Mouse (Mus musculus): Measurements from ENCODE around the gene Klhl42. TPM values are rescaled to one million over a fixed set of nuclear protein-coding genes. Genes with fewer than 3 reads are reported as not detected.

Gene Klhl42
- polyA plus RNA-seq, 1 experiment: 4.6 TPM

- no peak for TF ChIP-seq FOSL1 (IDR thresholded peaks at IDR 0.05; ENCODE audit: insufficient read depth, low read length, poor library complexity, severe bottlenecking)
- no peak for TF ChIP-seq USF1 (IDR thresholded peaks at IDR 0.05; ENCODE audit: low read depth)
- no peak for TF ChIP-seq MAX (IDR thresholded peaks at IDR 0.05)
- no peak for TF ChIP-seq CTCF (IDR thresholded peaks at IDR 0.05; ENCODE audit: control insufficient read depth, insufficient read depth, insufficient read length)
- TF ChIP-seq MYOG (IDR thresholded peaks at IDR 0.05; ENCODE audit: control insufficient read depth, extremely low read depth, insufficient read length): no peak
- TF ChIP-seq CEBPB (IDR thresholded peaks at IDR 0.05; ENCODE audit: low read depth): no peak
- no peak for TF ChIP-seq MYOD1 (IDR thresholded peaks at IDR 0.05; ENCODE audit: control insufficient read depth, insufficient read length, low read depth)
- Histone ChIP-seq H3K4me3 (ENCODE audit: insufficient read depth, poor library complexity, severe bottlenecking) (no peak overlapping the region), H3K27me3 (ENCODE audit: control insufficient read depth, insufficient read depth, insufficient read length) (no peaks in the 10 kb centered on the region)
Measured at GRCm38 (mm10) chr6:147088517-147088916, 2.7 kb upstream of the Klhl42 start.

GRCm38 (mm10) chr6:147090191-147090590, 988 bp upstream of the Klhl42 start:
- H3K36me3 ChIP-seq (ENCODE audit: control insufficient read depth, insufficient read depth): peaks cover 10% of the 10 kb centered on the region
- H3K79me2 ChIP-seq (ENCODE audit: control insufficient read depth, insufficient read depth): peaks cover 39% of the 10 kb centered on the region
- no peak overlapping the region for H3ac ChIP-seq (ENCODE audit: control insufficient read depth, insufficient read length, low read depth)
- no peak overlapping the region for H3K4me3 ChIP-seq (ENCODE audit: insufficient read depth, poor library complexity, severe bottlenecking)
- H3K27me3 ChIP-seq (ENCODE audit: control insufficient read depth, insufficient read depth, insufficient read length): no peaks in the 10 kb centered on the region
- H3K79me3 ChIP-seq (ENCODE audit: low read depth): peaks cover 29% of the 10 kb centered on the region
- TF ChIP-seq MYOD1 (IDR thresholded peaks at IDR 0.05; ENCODE audit: control insufficient read depth, insufficient read length, low read depth) (no peak), USF1 (IDR thresholded peaks at IDR 0.05; ENCODE audit: low read depth) (no peak), MYOG (IDR thresholded peaks at IDR 0.05; ENCODE audit: control insufficient read depth, extremely low read depth, insufficient read length) (no peak), FOSL1 (IDR thresholded peaks at IDR 0.05; ENCODE audit: insufficient read depth, low read length, poor library complexity, severe bottlenecking) (no peak), CTCF (IDR thresholded peaks at IDR 0.05; ENCODE audit: control insufficient read depth, insufficient read depth, insufficient read length) (no peak), MAX (IDR thresholded peaks at IDR 0.05) (no peak), CEBPB (IDR thresholded peaks at IDR 0.05; ENCODE audit: low read depth) (no peak)

More at GRCm38 (mm10) chr6:147088517-147088916, 2.7 kb upstream of the Klhl42 start:
- no peaks in the 10 kb centered on the region for H3K36me3 ChIP-seq (ENCODE audit: control insufficient read depth, insufficient read depth)
- H3K79me2 ChIP-seq (ENCODE audit: control insufficient read depth, insufficient read depth): peaks cover 23% of the 10 kb centered on the region
- H3ac ChIP-seq (ENCODE audit: control insufficient read depth, insufficient read length, low read depth): no peak overlapping the region
- peaks cover 15% of the 10 kb centered on the region for H3K79me3 ChIP-seq (ENCODE audit: low read depth)

- H3K79me3 ChIP-seq (ENCODE audit: low read depth): peaks cover 44% of the 10 kb centered on the region
- H3K79me2 ChIP-seq (ENCODE audit: control insufficient read depth, insufficient read depth): peaks cover 58% of the 10 kb centered on the region
- H3K36me3 ChIP-seq (ENCODE audit: control insufficient read depth, insufficient read depth): peaks cover 10% of the 10 kb centered on the region
- H3K27me3 ChIP-seq (ENCODE audit: control insufficient read depth, insufficient read depth, insufficient read length): no peaks in the 10 kb centered on the region
- TF ChIP-seq USF1 (IDR thresholded peaks at IDR 0.05; ENCODE audit: low read depth) (no peak), FOSL1 (IDR thresholded peaks at IDR 0.05; ENCODE audit: insufficient read depth, low read length, poor library complexity, severe bottlenecking) (no peak), CEBPB (IDR thresholded peaks at IDR 0.05; ENCODE audit: low read depth) (no peak), MYOD1 (IDR thresholded peaks at IDR 0.05; ENCODE audit: control insufficient read depth, insufficient read length, low read depth) (no peak), MYOG (IDR thresholded peaks at IDR 0.05; ENCODE audit: control insufficient read depth, extremely low read depth, insufficient read length) (no peak), CTCF (IDR thresholded peaks at IDR 0.05; ENCODE audit: control insufficient read depth, insufficient read depth, insufficient read length) (no peak), MAX (IDR thresholded peaks at IDR 0.05) (no peak)
- H3K4me3 ChIP-seq (ENCODE audit: insufficient read depth, poor library complexity, severe bottlenecking): peak overlapping the region; percentile 79
- peak overlapping the region; percentile 92 for H3ac ChIP-seq (ENCODE audit: control insufficient read depth, insufficient read length, low read depth)
Measured at GRCm38 (mm10) chr6:147092136-147092535, 957 bp downstream of the Klhl42 start.

GRCm38 (mm10) chr6:147094771-147095170, 3.6 kb downstream of the Klhl42 start:
- H3K79me2 ChIP-seq (ENCODE audit: control insufficient read depth, insufficient read depth): peaks cover 84% of the 10 kb centered on the region
- H3K36me3 ChIP-seq (ENCODE audit: control insufficient read depth, insufficient read depth): peaks cover 10% of the 10 kb centered on the region
- no peaks in the 10 kb centered on the region for H3K27me3 ChIP-seq (ENCODE audit: control insufficient read depth, insufficient read depth, insufficient read length)
- H3K79me3 ChIP-seq (ENCODE audit: low read depth): peaks cover 52% of the 10 kb centered on the region
- H3K4me3 ChIP-seq (ENCODE audit: insufficient read depth, poor library complexity, severe bottlenecking): no peak overlapping the region
- TF ChIP-seq MYOG (IDR thresholded peaks at IDR 0.05; ENCODE audit: control insufficient read depth, extremely low read depth, insufficient read length): no peak
- no peak for TF ChIP-seq FOSL1 (IDR thresholded peaks at IDR 0.05; ENCODE audit: insufficient read depth, low read length, poor library complexity, severe bottlenecking)
- TF ChIP-seq MYOD1 (IDR thresholded peaks at IDR 0.05; ENCODE audit: control insufficient read depth, insufficient read length, low read depth): no peak
- TF ChIP-seq MAX (IDR thresholded peaks at IDR 0.05): no peak
- no peak for TF ChIP-seq USF1 (IDR thresholded peaks at IDR 0.05; ENCODE audit: low read depth)
- no peak for TF ChIP-seq CTCF (IDR thresholded peaks at IDR 0.05; ENCODE audit: control insufficient read depth, insufficient read depth, insufficient read length)
- TF ChIP-seq CEBPB (IDR thresholded peaks at IDR 0.05; ENCODE audit: low read depth): no peak
- H3ac ChIP-seq (ENCODE audit: control insufficient read depth, insufficient read length, low read depth): no peak overlapping the region

GRCm38 (mm10) chr6:147096109-147096508, 4.9 kb downstream of the Klhl42 start:
- no peak overlapping the region for H3K4me3 ChIP-seq (ENCODE audit: insufficient read depth, poor library complexity, severe bottlenecking)
- H3K79me3 ChIP-seq (ENCODE audit: low read depth): peaks cover 55% of the 10 kb centered on the region
- no peak for TF ChIP-seq CEBPB (IDR thresholded peaks at IDR 0.05; ENCODE audit: low read depth)
- no peak for TF ChIP-seq MYOD1 (IDR thresholded peaks at IDR 0.05; ENCODE audit: control insufficient read depth, insufficient read length, low read depth)
- no peak for TF ChIP-seq USF1 (IDR thresholded peaks at IDR 0.05; ENCODE audit: low read depth)
- no peak for TF ChIP-seq CTCF (IDR thresholded peaks at IDR 0.05; ENCODE audit: control insufficient read depth, insufficient read depth, insufficient read length)
- TF ChIP-seq FOSL1 (IDR thresholded peaks at IDR 0.05; ENCODE audit: insufficient read depth, low read length, poor library complexity, severe bottlenecking): no peak
- no peak for TF ChIP-seq MAX (IDR thresholded peaks at IDR 0.05)
- TF ChIP-seq MYOG (IDR thresholded peaks at IDR 0.05; ENCODE audit: control insufficient read depth, extremely low read depth, insufficient read length): no peak
- peaks cover 10% of the 10 kb centered on the region for H3K36me3 ChIP-seq (ENCODE audit: control insufficient read depth, insufficient read depth)
- H3ac ChIP-seq (ENCODE audit: control insufficient read depth, insufficient read length, low read depth): no peak overlapping the region
- H3K79me2 ChIP-seq (ENCODE audit: control insufficient read depth, insufficient read depth): peaks cover 97% of the 10 kb centered on the region
- no peaks in the 10 kb centered on the region for H3K27me3 ChIP-seq (ENCODE audit: control insufficient read depth, insufficient read depth, insufficient read length)

Data from C2C12 (cell line).